ENCODE assay signal across 8 mouse cellular contexts in genomic region chr7:80582821-80583451, GRCm38 (mm10). TPM values are rescaled to one million over a fixed set of nuclear protein-coding genes. Genes with fewer than 3 reads are reported as not detected.
DNase-seq lines count a peak whose midpoint lies in the region; ATAC-seq and TF ChIP-seq lines count a peak whose summit lies in the region.

No protein-coding gene starts in this region.

- peaks cover 16% of the 10 kb centered on the region for H3K4me1 ChIP-seq in intestine, embryonic 14.5 days (replicated peaks; ENCODE audit: control insufficient read depth, insufficient read depth, low read length)
- H3K4me1 ChIP-seq in liver, postnatal 0 days (ENCODE audit: insufficient read depth), result peaks cover 10% of the 10 kb centered on the region
- H3K4me1 ChIP-seq in stomach, embryonic 16.5 days (ENCODE audit: control insufficient read depth, insufficient read depth, low read length), result 0 out of 2 replicates have a peak, but pooled peaks cover 12% of the 10 kb centered on the region

- H3K4me2 ChIP-seq in intestine, embryonic 14.5 days (ENCODE audit: low read length), result peak overlapping the region; percentile 29
- H3K4me2 ChIP-seq in liver, postnatal 0 days (ENCODE audit: low read depth, low read length), result peak overlapping the region; percentile 68
- H3K4me2 ChIP-seq in stomach, embryonic 16.5 days (ENCODE audit: low read depth, low read length), result peak overlapping the region; percentile 34

- ATAC-seq in common myeloid progenitor, adult 5-6 weeks (replicated peaks; ENCODE audit: low read depth, poor library complexity, severe bottlenecking), result 0 out of 2 replicates have a peak, but pooled peaks have one; percentile 12
- no peak for ATAC-seq in intestine, embryonic 14.5 days (replicated peaks; ENCODE audit: low FRiP score, low TSS enrichment, low read depth)
- peak; percentile 47; the same call in 1 of the 2 replicates for ATAC-seq in liver, postnatal 0 days
- ATAC-seq in stomach, embryonic 16.5 days (ENCODE audit: insufficient read depth, low FRiP score), result peak; percentile 64; the same call in 1 of the 2 replicates

- TF ChIP-seq CTCF in liver, postnatal 0 days (IDR thresholded peaks at IDR 0.05; ENCODE audit: low read depth), result no peak

- H3K27me3 ChIP-seq in intestine, embryonic 14.5 days (replicated peaks; ENCODE audit: control insufficient read depth, insufficient read depth, low read length), result no peaks in the 10 kb centered on the region
- no peaks in the 10 kb centered on the region for H3K27me3 ChIP-seq in liver, postnatal 0 days (ENCODE audit: insufficient read depth, low read length)
- H3K27me3 ChIP-seq in stomach, embryonic 16.5 days (ENCODE audit: control insufficient read depth, insufficient read depth, low read length), result no peaks in the 10 kb centered on the region

- no peaks in the 10 kb centered on the region for H3K36me3 ChIP-seq in intestine, embryonic 14.5 days (ENCODE audit: control insufficient read depth, insufficient read depth, low read length)
- no peaks in the 10 kb centered on the region for H3K36me3 ChIP-seq in liver, postnatal 0 days (replicated peaks; ENCODE audit: insufficient read depth, low read length)
- H3K36me3 ChIP-seq in stomach, embryonic 16.5 days (ENCODE audit: control insufficient read depth, insufficient read depth, low read length), result no peaks in the 10 kb centered on the region

- H3K27ac ChIP-seq in intestine, embryonic 14.5 days (ENCODE audit: low read depth), result peak overlapping the region; percentile 23; the same call in 1 of the 2 replicates
- peak overlapping the region; percentile 34; the same call in 1 of the 2 replicates for H3K27ac ChIP-seq in liver, postnatal 0 days (ENCODE audit: low read depth)
- H3K27ac ChIP-seq in stomach, embryonic 16.5 days (ENCODE audit: low read length), result peak overlapping the region; percentile 43

- TF ChIP-seq EP300 in liver, postnatal 0 days (IDR thresholded peaks at IDR 0.05; ENCODE audit: low read depth), result 0 out of 2 replicates have a peak, but pooled peaks have one; percentile 18

- peak; percentile 80 for DNase-seq in CD4-positive, CD25-positive, alpha-beta regulatory T cell, adult 2 months (ENCODE audit: low read depth, low spot score)
- no peak for DNase-seq in intestine, embryonic 14.5 days (ENCODE audit: low spot score)
- peak; percentile 31 for DNase-seq in liver, postnatal 0 days
- DNase-seq in right cerebral cortex, adult 2 months (ENCODE audit: low spot score in 2 of 2), result no peak
- no peak for DNase-seq in ovary, postnatal 10 days (ENCODE audit: low spot score)
- DNase-seq in gastrocnemius, adult 18-20 months (ENCODE audit: low spot score), result no peak

- 53% methylated on average over 20 of the region's 20 CpGs for WGBS in intestine, embryonic 14.5 days
- 15% methylated on average over 20 of the region's 20 CpGs for WGBS in liver, postnatal 0 days (ENCODE audit: insufficient replicate concordance)
- WGBS in stomach, embryonic 16.5 days, result 51% methylated on average over 20 of the region's 20 CpGs

- H3K9me3 ChIP-seq in intestine, embryonic 14.5 days (ENCODE audit: control insufficient read depth, low read length), result no peaks in the 10 kb centered on the region
- H3K9me3 ChIP-seq in liver, postnatal 0 days (ENCODE audit: low read length), result no peaks in the 10 kb centered on the region
- H3K9me3 ChIP-seq in stomach, embryonic 16.5 days (replicated peaks; ENCODE audit: control insufficient read depth, low read length), result no peaks in the 10 kb centered on the region

- no peak overlapping the region for H3K9ac ChIP-seq in intestine, embryonic 14.5 days (ENCODE audit: low read length)
- no peak overlapping the region for H3K9ac ChIP-seq in liver, postnatal 0 days (replicated peaks)
- H3K9ac ChIP-seq in stomach, embryonic 16.5 days (ENCODE audit: low read length), result peak overlapping the region; percentile 46; the same call in 1 of the 2 replicates

- H3K4me3 ChIP-seq in intestine, embryonic 14.5 days (ENCODE audit: low read depth, low read length), result no peak overlapping the region
- peak overlapping the region; percentile 11; the same call in 1 of the 2 replicates for H3K4me3 ChIP-seq in liver, postnatal 0 days (ENCODE audit: low read depth, low read length)
- no peak overlapping the region for H3K4me3 ChIP-seq in stomach, embryonic 16.5 days (replicated peaks; ENCODE audit: low read length)

RNA-seq across cellular contexts. Expression of gene Blm, which starts 48.0 kb away (rescaled TPM):
- 66.2 and 79.5 TPM in 2 replicates for total RNA-seq in common myeloid progenitor, adult 5-6 weeks (2017)
- polyA plus RNA-seq in intestine, embryonic 14.5 days (2014; fragmentation: Nextera tagmentation; extraction: Ambion mirVana), result 23.3 and 29.1 TPM in 2 replicates
- 8.1 and 11.8 TPM in 2 replicates for polyA plus RNA-seq in liver, postnatal 0 days (2015; fragmentation: Nextera tagmentation; extraction: Ambion mirVana)
- polyA plus RNA-seq in stomach, embryonic 16.5 days (2015; fragmentation: Nextera tagmentation; extraction: Ambion mirVana), result 13.2 and 13.8 TPM in 2 replicates
- total RNA-seq in gastrocnemius, adult 18-20 months (2021), result 1 to 10 TPM; 1.4 to 1.9 TPM

Comparison
In these comparisons a context has a peak if more than half of its experiments do, and no peak if none do; other contexts are left out.
1. DNase-seq: peak in CD4-positive, CD25-positive, alpha-beta regulatory T cell, adult 2 months (single experiment) and liver, postnatal 0 days (single experiment); none in intestine, embryonic 14.5 days (single experiment), right cerebral cortex, adult 2 months (0 of 2), ovary, postnatal 10 days (single experiment) and gastrocnemius, adult 18-20 months (single experiment).
2. Peak in every context shown above with its lines, with median percentiles within 50 percentile points of each other: H3K27ac ChIP-seq and H3K4me2 ChIP-seq.